Mouse (Mus musculus) forebrain, embryonic 16.5 days (tissue): ENCODE results near the gene Cuta. TPM values are rescaled to one million over a fixed set of nuclear protein-coding genes. Genes with fewer than 3 reads are reported as not detected.
"Not testable (repeated sequence)": the region's sequence is repeated elsewhere in the genome, so short reads cannot be mapped to it uniquely, and the experiment has no call there.

Experiments
- ATAC-seq: fragments of 200-750 bp; cut with Nextera tagmentation; 2 replicates; pipeline ENCODE4 v1.8.0; 2017; ENCODE audit warnings: mild to moderate bottlenecking, moderate library complexity
- H3K27ac ChIP-seq: fragments of 300-500 bp; sonication (generic); 2 replicates; pipeline ENCODE4 v1.5.1; 2014; ENCODE audit warnings: low read length, control low read depth
- H3K27me3 ChIP-seq: fragments of 300-500 bp; sonication (generic); replicated peaks from 2 replicates; pipeline ENCODE4 v1.6.1; 2014; ENCODE audit warnings: low read length; ENCODE audit not compliant: control insufficient read depth, insufficient read depth
- H3K36me3 ChIP-seq: fragments of 300-500 bp; sonication (generic); 2 replicates; pipeline ENCODE4 v1.6.1; 2014; ENCODE audit not compliant: control insufficient read depth, insufficient read depth
- H3K4me1 ChIP-seq: fragments of 300-500 bp; sonication (generic); replicated peaks from 2 replicates; pipeline ENCODE4 v1.6.1; 2014; ENCODE audit warnings: low read length; ENCODE audit not compliant: control insufficient read depth, insufficient read depth
- H3K4me2 ChIP-seq: fragments of 300-500 bp; sonication (generic); 2 replicates; pipeline ENCODE4 v1.6.1; 2014; ENCODE audit warnings: mild to moderate bottlenecking, low read length, control low read depth
- H3K4me3 ChIP-seq: fragments of 300-500 bp; sonication (generic); replicated peaks from 2 replicates; pipeline ENCODE4 v1.5.1; 2014; ENCODE audit warnings: mild to moderate bottlenecking, low read length, control low read depth
- H3K9ac ChIP-seq: fragments of 300-500 bp; sonication (generic); replicated peaks from 2 replicates; pipeline ENCODE4 v1.6.1; 2014; ENCODE audit warnings: low read depth, low read length, control low read depth
- H3K9me3 ChIP-seq: fragments of 300-500 bp; sonication (generic); 2 replicates; pipeline ENCODE4 v1.6.1; 2016; ENCODE audit warnings: low read length; ENCODE audit not compliant: control insufficient read depth
- WGBS: fragments of 180-500 bp; shearing (Covaris S2); extraction: QIAGEN DNeasy Blood & Tissue Kit; methylation state at CpG from one replicate; pipeline ENCODE4 v1.1.7; 2014; 5-methylcytosine and 5-hydroxymethylcytosine counted together
- polyA plus RNA-seq: library from polyadenylated mRNA; unstranded; fragments of >200 nt; fragmentation: Nextera tagmentation; extraction: Ambion mirVana; gene quantifications from 2 replicates; pipeline ENCODE4 v1.2.1, GENCODE M21; 2015

Cuta gene
- polyA plus RNA-seq, 1 experiment from 2014 or later: 138 TPM

GRCm38 (mm10) chr17:26932839-26933398 is 6.5 kb downstream of the Cuta start, which contains the start of gene Phf1:
Gene Phf1 (plus strand): TSS chr17:26933052.
- Histone ChIP-seq H3K4me1 (peaks cover 18% of the 10 kb centered on the region), H3K4me2 (peak within 1 kb of the TSS; percentile 87), H3K27ac (peak within 1 kb of the TSS; percentile 90), H3K9ac (peak within 1 kb of the TSS; percentile 73), H3K27me3 (no peaks in the 10 kb centered on the region), H3K36me3 (0 out of 2 replicates have a peak, but pooled peaks cover 2% of the 10 kb centered on the region), H3K9me3 (no peaks in the 10 kb centered on the region), H3K4me3 (peak within 1 kb of the TSS; percentile 78)
- WGBS: under 1% methylated on average over 36 of the region's 43 CpGs
- ATAC-seq: peak; percentile 85

- not testable (repeated sequence) for H3K27me3 ChIP-seq, H3K4me3 ChIP-seq, H3K27ac ChIP-seq, H3K4me2 ChIP-seq, H3K9ac ChIP-seq, H3K9me3 ChIP-seq, ATAC-seq, H3K36me3 ChIP-seq
- WGBS: 69% methylated on average over 7 of the region's 7 CpGs
- peaks cover 14% of the 10 kb centered on the region for H3K4me1 ChIP-seq
These were observed 7.6 kb downstream of the Cuta start for GRCm38 (mm10) chr17:26931795-26932194.

- H3K4me3 ChIP-seq, ATAC-seq, H3K27ac ChIP-seq, H3K36me3 ChIP-seq, H3K9ac ChIP-seq, H3K4me2 ChIP-seq, H3K9me3 ChIP-seq, H3K4me1 ChIP-seq, H3K27me3 ChIP-seq: not testable (repeated sequence)
- WGBS: 96% methylated on average over 9 of the region's 9 CpGs
These were observed 14.0 kb downstream of the Cuta start for GRCm38 (mm10) chr17:26925414-26925813.

DNA sequence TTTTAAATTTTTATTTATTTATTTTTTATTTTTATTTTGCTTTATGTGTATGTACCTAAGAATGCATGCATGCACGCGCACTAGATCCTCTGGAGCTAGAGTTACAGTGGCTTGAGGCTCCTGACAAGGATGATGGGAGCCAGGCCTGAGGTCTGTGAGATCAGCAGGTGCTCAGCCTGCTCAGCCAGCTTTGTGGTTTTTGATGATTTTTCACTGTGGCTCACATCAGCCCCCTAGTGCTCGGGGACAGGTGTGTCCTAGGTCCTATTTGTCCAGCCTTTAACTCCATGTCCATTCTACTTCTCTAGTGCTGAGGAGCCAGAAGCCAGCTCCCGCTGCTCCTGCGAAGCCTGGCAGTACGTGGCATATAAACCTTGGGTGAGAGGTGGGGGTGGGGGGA is 17.0 kb downstream of the Cuta start:
- H3K9me3 ChIP-seq, H3K27me3 ChIP-seq, ATAC-seq, H3K4me3 ChIP-seq, H3K9ac ChIP-seq, H3K27ac ChIP-seq, H3K4me1 ChIP-seq, H3K4me2 ChIP-seq, H3K36me3 ChIP-seq: not testable (repeated sequence)
- 95% methylated on average over 5 of the region's 6 CpGs for WGBS

DNA sequence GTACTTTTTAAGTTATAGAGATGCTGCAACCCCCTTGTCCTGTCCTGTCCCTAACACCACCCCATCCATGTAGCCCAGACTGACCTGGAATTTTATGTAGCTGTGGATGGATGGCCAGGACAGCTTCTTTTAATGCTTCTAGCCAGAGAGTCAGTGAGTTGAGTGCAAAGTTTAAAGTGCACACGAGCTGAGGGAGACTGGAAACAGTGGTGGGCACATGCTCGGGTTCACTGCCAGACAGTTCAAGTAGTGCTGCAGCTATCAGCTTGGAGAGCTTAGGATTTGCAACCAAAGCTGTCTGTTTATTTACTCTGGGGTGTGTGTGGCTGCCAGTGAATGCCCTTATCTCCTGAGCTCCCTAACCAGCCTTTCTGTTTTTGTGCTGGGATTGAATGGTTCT is 19.9 kb downstream of the Cuta start:
- H3K9me3 ChIP-seq, H3K4me1 ChIP-seq, H3K27me3 ChIP-seq, H3K27ac ChIP-seq, ATAC-seq, H3K9ac ChIP-seq, H3K36me3 ChIP-seq, H3K4me2 ChIP-seq, H3K4me3 ChIP-seq: not testable (repeated sequence)
- WGBS: 89% methylated on average over 2 of the region's 2 CpGs

- Histone ChIP-seq H3K9me3 (no peaks in the 10 kb centered on the region), H3K36me3 (no peaks in the 10 kb centered on the region), H3K4me3 (0 out of 2 replicates have a peak overlapping the region, but pooled peaks have one; percentile 5), H3K27me3 (no peaks in the 10 kb centered on the region), H3K4me1 (peaks cover 7% of the 10 kb centered on the region), H3K27ac (no peak overlapping the region), H3K4me2 (0 out of 2 replicates have a peak overlapping the region, but pooled peaks have one; percentile 26), H3K9ac (no peak overlapping the region)
- no peak for ATAC-seq
- 74% methylated on average over 2 of the region's 2 CpGs for WGBS
These were observed 21.0 kb downstream of the Cuta start for GRCm38 (mm10) chr17:26918343-26918742.

- not testable (repeated sequence) for H3K27me3 ChIP-seq, H3K27ac ChIP-seq, H3K9me3 ChIP-seq, H3K36me3 ChIP-seq, H3K4me1 ChIP-seq, ATAC-seq
- WGBS: under 1% methylated on average over 12 of the region's 12 CpGs
- H3K9ac ChIP-seq: peak overlapping the region; percentile 54
- H3K4me3 ChIP-seq: peak overlapping the region; percentile 55
- H3K4me2 ChIP-seq: peak overlapping the region; percentile 67
These were observed 21.8 kb downstream of the Cuta start for GRCm38 (mm10) chr17:26917560-26917959.

- under 1% methylated on average over 63 of the region's 72 CpGs for WGBS
- no peak within 1 kb of the TSS; the same call in 1 of the 2 replicates for H3K27ac ChIP-seq
- peak; percentile 99 for ATAC-seq
These were observed 22.5 kb downstream of the Cuta start, which contains the start of gene Kifc5b for GRCm38 (mm10) chr17:26916711-26917482. Gene Kifc5b (plus strand): TSS chr17:26917091.

DNA sequence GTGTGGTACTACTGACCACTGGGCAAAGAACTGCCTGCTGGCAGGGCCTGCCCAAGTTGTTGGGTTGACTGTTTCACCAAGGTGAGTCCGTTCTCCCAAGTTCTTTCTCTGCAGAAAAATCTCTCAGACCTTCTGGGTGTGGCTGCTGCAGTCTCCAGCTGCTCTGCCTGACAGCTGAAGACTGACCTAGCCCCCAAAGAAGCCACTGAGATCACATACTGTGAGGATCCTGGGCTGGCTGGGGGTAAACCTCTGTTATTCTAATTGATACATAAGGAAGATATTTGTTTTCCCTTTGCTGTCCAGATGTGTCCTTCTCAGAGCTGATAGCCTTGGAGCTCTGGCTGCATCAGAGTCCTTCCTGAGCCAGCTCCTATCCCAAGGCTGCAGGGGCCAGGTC is 24.1 kb downstream of the Cuta start:
- 59% methylated on average over 1 of the region's 1 CpGs for WGBS
- Histone ChIP-seq H3K36me3 (no peaks in the 10 kb centered on the region), H3K4me1 (peaks cover 7% of the 10 kb centered on the region), H3K27me3 (no peaks in the 10 kb centered on the region), H3K9ac (no peak overlapping the region), H3K4me2 (no peak overlapping the region), H3K4me3 (no peak overlapping the region), H3K9me3 (no peaks in the 10 kb centered on the region), H3K27ac (no peak overlapping the region)
- no peak for ATAC-seq

More at GRCm38 (mm10) chr17:26916711-26917482, 22.5 kb downstream of the Cuta start, which contains the start of gene Kifc5b:
- H3K4me3 ChIP-seq: peak within 1 kb of the TSS; percentile 55
- H3K9ac ChIP-seq: peak within 1 kb of the TSS; percentile 54
- no peaks in the 10 kb centered on the region for H3K9me3 ChIP-seq
- no peaks in the 10 kb centered on the region for H3K27me3 ChIP-seq
- H3K36me3 ChIP-seq: no peaks in the 10 kb centered on the region
- H3K4me1 ChIP-seq: peaks cover 7% of the 10 kb centered on the region
- peak within 1 kb of the TSS; percentile 67 for H3K4me2 ChIP-seq
